Mouse (Mus musculus) E14TG2a.4 (cell line): Measurements from ENCODE around the gene Timm10.

ENCODE experiments used
- H3K27me3 ChIP-seq: 2 replicates; pipeline ENCODE4 v1.6.1; 2014; ENCODE audit warnings: low read length, control low read depth; ENCODE audit not compliant: insufficient read depth
- H3K36me3 ChIP-seq: 2 replicates; pipeline ENCODE4 v1.6.1; 2014; ENCODE audit warnings: low read length, control low read depth; ENCODE audit not compliant: insufficient read depth
- H3K4me1 ChIP-seq: replicated peaks from 2 replicates; pipeline ENCODE4 v1.6.1; 2014; ENCODE audit warnings: low read depth, low read length, control low read depth
- H3K4me3 ChIP-seq: replicated peaks from 2 replicates; pipeline ENCODE4 v1.5.1; 2014; ENCODE audit warnings: mild to moderate bottlenecking, low read length
- H3K9me3 ChIP-seq: 2 replicates; pipeline ENCODE4 v1.6.1; 2014; ENCODE audit warnings: low read length, control low read depth
- CTCF ChIP-seq: conservative IDR thresholded peaks from 2 replicates; pipeline ENCODE4 v1.5.1; 2014; ENCODE audit warnings: low read length
- NANOG ChIP-seq: IDR thresholded peaks from 2 replicates; pipeline ENCODE4 v1.6.1; 2014; ENCODE audit warnings: borderline replicate concordance, low read length, mixed read lengths
- POU5F1 ChIP-seq: IDR thresholded peaks from 2 replicates; pipeline ENCODE4 v1.6.1; 2014; ENCODE audit warnings: low read length, borderline replicate concordance

Gene Timm10

GRCm38 (mm10) chr2:84809330-84809729, 17.5 kb upstream of the Timm10 start:
- Histone ChIP-seq H3K4me1 (peaks cover 16% of the 10 kb centered on the region), H3K4me3 (no peak overlapping the region), H3K9me3 (peaks cover 34% of the 10 kb centered on the region), H3K27me3 (peaks cover 10% of the 10 kb centered on the region), H3K36me3 (peaks cover 4% of the 10 kb centered on the region; the same call in 1 of the 2 replicates)
- TF ChIP-seq POU5F1 (no peak), CTCF (no peak), NANOG (no peak)

GRCm38 (mm10) chr2:84810526-84810885, 16.3 kb upstream of the Timm10 start:
- Histone ChIP-seq H3K4me3 (no peak overlapping the region), H3K27me3 (peaks cover 20% of the 10 kb centered on the region), H3K9me3 (peaks cover 34% of the 10 kb centered on the region), H3K4me1 (peaks cover 24% of the 10 kb centered on the region), H3K36me3 (peaks cover 4% of the 10 kb centered on the region; the same call in 1 of the 2 replicates)
- TF ChIP-seq NANOG (no peak), POU5F1 (no peak), CTCF (no peak)

- peak; percentile 24; the same call in 1 of the 2 replicates for TF ChIP-seq CTCF
- no peak for TF ChIP-seq NANOG
- H3K4me1 ChIP-seq: peaks cover 26% of the 10 kb centered on the region
- peaks cover 4% of the 10 kb centered on the region; the same call in 1 of the 2 replicates for H3K36me3 ChIP-seq
- peaks cover 25% of the 10 kb centered on the region for H3K27me3 ChIP-seq
- H3K9me3 ChIP-seq: peaks cover 34% of the 10 kb centered on the region
- H3K4me3 ChIP-seq: peak overlapping the region; percentile 50
These were observed 15.8 kb upstream of the Timm10 start for GRCm38 (mm10) chr2:84810886-84811577.

GRCm38 (mm10) chr2:84811880-84812279, 14.9 kb upstream of the Timm10 start:
- TF ChIP-seq NANOG: no peak
- TF ChIP-seq POU5F1: no peak
- no peak for TF ChIP-seq CTCF
- Histone ChIP-seq H3K4me3 (no peak overlapping the region), H3K27me3 (peaks cover 34% of the 10 kb centered on the region), H3K36me3 (peaks cover 4% of the 10 kb centered on the region; the same call in 1 of the 2 replicates), H3K9me3 (peaks cover 34% of the 10 kb centered on the region), H3K4me1 (peaks cover 24% of the 10 kb centered on the region)

- H3K4me1 ChIP-seq: peaks cover 22% of the 10 kb centered on the region
- TF ChIP-seq POU5F1 (no peak), NANOG (no peak), CTCF (no peak)
- peaks cover 4% of the 10 kb centered on the region; the same call in 1 of the 2 replicates for H3K36me3 ChIP-seq
These were observed 14.1 kb upstream of the Timm10 start for GRCm38 (mm10) chr2:84812676-84813075.

GRCm38 (mm10) chr2:84819861-84820260, 6.9 kb upstream of the Timm10 start:
- TF ChIP-seq POU5F1 (no peak), CTCF (no peak), NANOG (no peak)
- no peaks in the 10 kb centered on the region for H3K36me3 ChIP-seq
- peaks cover 76% of the 10 kb centered on the region for H3K27me3 ChIP-seq
- no peak overlapping the region for H3K4me3 ChIP-seq
- peaks cover 24% of the 10 kb centered on the region for H3K4me1 ChIP-seq
- H3K9me3 ChIP-seq: no peaks in the 10 kb centered on the region

More at GRCm38 (mm10) chr2:84812676-84813075, 14.1 kb upstream of the Timm10 start:
- peaks cover 34% of the 10 kb centered on the region for H3K9me3 ChIP-seq
- H3K27me3 ChIP-seq: peaks cover 38% of the 10 kb centered on the region
- no peak overlapping the region for H3K4me3 ChIP-seq

GRCm38 (mm10) chr2:84822552-84822951, 4.2 kb upstream of the Timm10 start, which contains the start of gene Smtnl1:
Smtnl1 (minus strand) TSS chr2:84822652.
- H3K36me3 ChIP-seq: no peaks in the 10 kb centered on the region
- peaks cover 52% of the 10 kb centered on the region for H3K27me3 ChIP-seq
- H3K4me3 ChIP-seq: no peak within 1 kb of the TSS
- no peak for TF ChIP-seq POU5F1
- TF ChIP-seq NANOG: no peak
- no peak for TF ChIP-seq CTCF
- peaks cover 11% of the 10 kb centered on the region for H3K4me1 ChIP-seq
- no peaks in the 10 kb centered on the region for H3K9me3 ChIP-seq

GRCm38 (mm10) chr2:84823237-84823636, 3.6 kb upstream of the Timm10 start:
- Histone ChIP-seq H3K4me3 (no peak overlapping the region), H3K9me3 (no peaks in the 10 kb centered on the region), H3K4me1 (peaks cover 17% of the 10 kb centered on the region), H3K27me3 (peaks cover 51% of the 10 kb centered on the region), H3K36me3 (0 out of 2 replicates have a peak, but pooled peaks cover under 1% of the 10 kb centered on the region)
- TF ChIP-seq POU5F1 (no peak), CTCF (no peak), NANOG (no peak)

- Histone ChIP-seq H3K36me3 (peaks cover 30% of the 10 kb centered on the region), H3K4me1 (peaks cover 34% of the 10 kb centered on the region), H3K27me3 (peaks cover 12% of the 10 kb centered on the region), H3K4me3 (peak overlapping the region; percentile 99), H3K9me3 (no peaks in the 10 kb centered on the region)
- no peak for TF ChIP-seq POU5F1
- TF ChIP-seq CTCF: no peak
- TF ChIP-seq NANOG: no peak
These were observed 605 bp downstream of the Timm10 start for GRCm38 (mm10) chr2:84827283-84827920.
